Mouse (Mus musculus): ENCODE data around the gene Stradb. TPM values are rescaled to one million over a fixed set of nuclear protein-coding genes. Genes with fewer than 3 reads are reported as not detected.

The Stradb gene
- polyA plus RNA-seq, 2 experiments, result 15.9 to 22.3 TPM

DNA sequence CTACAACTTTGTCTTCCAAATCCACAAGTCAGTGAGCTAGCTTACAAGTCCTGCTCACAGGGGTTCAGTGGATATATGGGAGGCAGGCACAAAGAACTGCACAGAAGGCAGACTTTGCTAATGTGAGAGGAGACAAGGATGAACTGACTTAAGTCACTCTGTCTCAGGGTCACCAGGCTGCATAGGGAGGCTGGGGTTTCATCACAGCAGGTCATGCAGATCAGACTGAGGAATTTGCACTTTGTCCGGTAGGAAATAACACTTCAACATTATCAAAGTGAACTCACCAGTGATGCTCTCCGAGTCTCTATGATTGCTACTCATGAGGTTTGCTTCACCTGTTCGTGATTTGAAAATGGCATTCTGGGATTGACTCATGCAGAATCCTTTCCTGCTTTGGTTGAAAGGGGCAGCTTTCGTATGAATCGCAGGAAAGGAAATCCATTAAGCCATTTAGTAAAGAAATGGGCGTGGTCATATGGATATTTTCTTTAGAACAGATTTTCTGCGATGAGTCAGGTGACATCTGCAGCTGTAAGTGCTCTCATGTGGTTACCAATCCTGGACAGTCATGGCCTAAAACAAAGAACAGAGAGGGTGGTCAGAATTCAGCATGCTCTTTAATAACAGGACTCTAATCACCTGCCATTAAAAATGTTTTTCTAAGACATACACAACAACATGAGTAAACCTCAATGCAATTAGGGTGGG is 27.2 kb upstream of the Stradb start:
- 90% methylated on average over 7 of the region's 7 CpGs for WGBS

GRCm38 (mm10) chr1:58946718-58947117 is 26.6 kb upstream of the Stradb start:
- Histone ChIP-seq H3K36me3 (ENCODE audit: control insufficient read depth, insufficient read depth, low read length) (peaks cover 16% of the 10 kb centered on the region), H3K4me1 (ENCODE audit: control insufficient read depth, insufficient read depth, low read length) (peaks cover 8% of the 10 kb centered on the region; the same call in 1 of the 2 replicates), H3K9ac (ENCODE audit: low read depth, low read length, severe bottlenecking) (no peak overlapping the region), H3K27me3 (ENCODE audit: control insufficient read depth, insufficient read depth, low read length) (no peaks in the 10 kb centered on the region), H3K9me3 (ENCODE audit: control insufficient read depth, low read length) (no peaks in the 10 kb centered on the region), H3K4me2 (replicated peaks; ENCODE audit: low read depth, low read length, severe bottlenecking) (no peak overlapping the region), H3K4me3 (replicated peaks; ENCODE audit: low read length) (no peak overlapping the region), H3K27ac (replicated peaks; ENCODE audit: low read depth, low read length) (no peak overlapping the region)
- 93% methylated on average over 9 of the region's 9 CpGs for WGBS
- no peak for ATAC-seq (ENCODE audit: low FRiP score, low read depth)
- no peak for TF ChIP-seq POLR2A (IDR thresholded peaks at IDR 0.05; ENCODE audit: borderline replicate concordance, extremely low read depth, insufficient read depth, insufficient read length)
- no peak for DNase-seq (ENCODE audit: low spot score)

More for the DNA sequence above, 27.2 kb upstream of the Stradb start:
- no peak for DNase-seq (ENCODE audit: low spot score)
- ATAC-seq (ENCODE audit: low FRiP score, low read depth), result no peak
- H3K4me1 ChIP-seq (ENCODE audit: control insufficient read depth, insufficient read depth, low read length), result peaks cover 5% of the 10 kb centered on the region; the same call in 1 of the 2 replicates
- H3K4me2 ChIP-seq (replicated peaks; ENCODE audit: low read depth, low read length, severe bottlenecking), result no peak overlapping the region
- H3K9ac ChIP-seq (ENCODE audit: low read depth, low read length, severe bottlenecking), result no peak overlapping the region
- H3K36me3 ChIP-seq (ENCODE audit: control insufficient read depth, insufficient read depth, low read length), result peaks cover 16% of the 10 kb centered on the region
- no peak for TF ChIP-seq POLR2A (IDR thresholded peaks at IDR 0.05; ENCODE audit: borderline replicate concordance, extremely low read depth, insufficient read depth, insufficient read length)
- H3K9me3 ChIP-seq (ENCODE audit: control insufficient read depth, low read length), result no peaks in the 10 kb centered on the region
- H3K27me3 ChIP-seq (ENCODE audit: control insufficient read depth, insufficient read depth, low read length), result no peaks in the 10 kb centered on the region
- H3K4me3 ChIP-seq (replicated peaks; ENCODE audit: low read length), result no peak overlapping the region
- H3K27ac ChIP-seq (replicated peaks; ENCODE audit: low read depth, low read length), result no peak overlapping the region

GRCm38 (mm10) chr1:58949561-58950106 is 23.7 kb upstream of the Stradb start:
- no peak for DNase-seq (ENCODE audit: low spot score)
- ATAC-seq (ENCODE audit: low FRiP score, low read depth), result no peak
- Histone ChIP-seq H3K27ac (replicated peaks; ENCODE audit: low read depth, low read length) (no peak overlapping the region), H3K9ac (ENCODE audit: low read depth, low read length, severe bottlenecking) (no peak overlapping the region), H3K9me3 (ENCODE audit: control insufficient read depth, low read length) (no peaks in the 10 kb centered on the region), H3K4me1 (ENCODE audit: control insufficient read depth, insufficient read depth, low read length) (peaks cover 18% of the 10 kb centered on the region), H3K4me2 (replicated peaks; ENCODE audit: low read depth, low read length, severe bottlenecking) (no peak overlapping the region), H3K4me3 (replicated peaks; ENCODE audit: low read length) (no peak overlapping the region), H3K36me3 (ENCODE audit: control insufficient read depth, insufficient read depth, low read length) (peaks cover 16% of the 10 kb centered on the region), H3K27me3 (ENCODE audit: control insufficient read depth, insufficient read depth, low read length) (no peaks in the 10 kb centered on the region)
- no peak for TF ChIP-seq POLR2A (IDR thresholded peaks at IDR 0.05; ENCODE audit: borderline replicate concordance, extremely low read depth, insufficient read depth, insufficient read length)
- 87% methylated on average over 6 of the region's 6 CpGs for WGBS

DNA sequence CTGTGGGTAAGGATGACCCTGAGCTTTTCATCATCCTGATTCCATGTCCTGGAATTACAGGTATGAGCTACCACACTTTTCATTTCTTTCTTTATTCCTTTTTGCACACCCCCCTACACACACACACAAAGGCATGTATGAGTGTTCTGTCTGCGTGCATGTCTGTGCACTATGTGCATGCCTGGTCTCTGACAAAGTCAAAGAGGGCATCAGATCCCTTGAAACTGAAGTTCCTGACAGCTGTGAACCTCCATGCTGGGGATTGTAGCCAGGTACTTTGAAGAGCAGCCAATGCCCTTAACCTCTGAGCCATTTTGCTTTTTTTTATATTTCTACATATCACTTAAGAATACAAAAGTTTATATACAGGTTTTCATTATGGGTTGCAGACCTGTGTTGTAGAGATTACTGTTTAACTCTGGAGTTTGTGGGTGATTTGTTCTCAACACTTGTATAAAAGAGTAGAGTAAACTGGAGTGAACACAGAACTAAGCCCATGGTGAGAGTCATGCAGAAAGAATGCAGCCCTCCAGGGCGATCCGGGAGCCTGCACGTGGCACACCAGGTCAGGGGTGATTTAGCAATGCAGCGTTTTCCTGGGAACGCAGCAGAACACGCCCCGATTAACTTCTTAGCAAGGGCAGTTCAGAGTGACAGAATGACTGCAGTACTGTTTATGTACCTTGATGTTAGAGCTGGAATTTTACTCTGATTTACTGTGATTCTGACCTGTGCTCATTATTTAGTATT is 22.2 kb upstream of the Stradb start:
- Histone ChIP-seq H3K4me1 (ENCODE audit: control insufficient read depth, insufficient read depth, low read length) (peaks cover 18% of the 10 kb centered on the region), H3K27ac (replicated peaks; ENCODE audit: low read depth, low read length) (no peak overlapping the region), H3K27me3 (ENCODE audit: control insufficient read depth, insufficient read depth, low read length) (no peaks in the 10 kb centered on the region), H3K9me3 (ENCODE audit: control insufficient read depth, low read length) (no peaks in the 10 kb centered on the region), H3K36me3 (ENCODE audit: control insufficient read depth, insufficient read depth, low read length) (peaks cover 2% of the 10 kb centered on the region; the same call in 1 of the 2 replicates), H3K4me3 (replicated peaks; ENCODE audit: low read length) (no peak overlapping the region), H3K9ac (ENCODE audit: low read depth, low read length, severe bottlenecking) (no peak overlapping the region), H3K4me2 (replicated peaks; ENCODE audit: low read depth, low read length, severe bottlenecking) (no peak overlapping the region)
- WGBS, result 13% methylated on average over 8 of the region's 8 CpGs
- 0 out of 2 replicates have a peak, but pooled peaks have one; percentile 38 for ATAC-seq (ENCODE audit: low FRiP score, low read depth)
- no peak for TF ChIP-seq POLR2A (IDR thresholded peaks at IDR 0.05; ENCODE audit: borderline replicate concordance, extremely low read depth, insufficient read depth, insufficient read length)
- peak; percentile 52 for DNase-seq (ENCODE audit: low spot score)

DNA sequence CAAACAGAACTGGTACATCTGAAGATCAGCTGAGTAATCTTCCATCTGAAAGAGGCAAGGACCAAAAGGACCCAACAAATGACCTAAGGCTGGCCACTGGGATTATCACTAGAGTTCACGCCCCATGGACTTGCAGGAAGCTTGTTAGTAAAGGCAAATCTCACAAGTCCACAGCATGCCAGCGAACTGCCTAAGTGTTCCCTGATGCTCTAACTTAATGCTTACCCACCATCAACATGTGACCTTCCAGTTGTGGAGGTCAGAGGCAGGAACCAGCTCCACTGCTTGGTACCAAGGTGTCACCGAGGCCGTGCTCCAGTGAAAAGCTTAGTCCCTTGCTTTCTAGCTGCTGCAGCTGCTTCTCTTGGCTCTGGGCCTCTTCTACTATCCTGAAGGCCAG is 21.5 kb upstream of the Stradb start:
- no peak for TF ChIP-seq POLR2A (IDR thresholded peaks at IDR 0.05; ENCODE audit: borderline replicate concordance, extremely low read depth, insufficient read depth, insufficient read length)
- Histone ChIP-seq H3K36me3 (ENCODE audit: control insufficient read depth, insufficient read depth, low read length) (no peaks in the 10 kb centered on the region), H3K27me3 (ENCODE audit: control insufficient read depth, insufficient read depth, low read length) (no peaks in the 10 kb centered on the region), H3K4me2 (replicated peaks; ENCODE audit: low read depth, low read length, severe bottlenecking) (no peak overlapping the region), H3K4me3 (replicated peaks; ENCODE audit: low read length) (no peak overlapping the region), H3K27ac (replicated peaks; ENCODE audit: low read depth, low read length) (no peak overlapping the region), H3K9me3 (ENCODE audit: control insufficient read depth, low read length) (no peaks in the 10 kb centered on the region), H3K4me1 (ENCODE audit: control insufficient read depth, insufficient read depth, low read length) (peaks cover 18% of the 10 kb centered on the region), H3K9ac (ENCODE audit: low read depth, low read length, severe bottlenecking) (no peak overlapping the region)
- ATAC-seq (ENCODE audit: low FRiP score, low read depth), result no peak
- 53% methylated on average over 4 of the region's 4 CpGs for WGBS
- DNase-seq (ENCODE audit: low spot score), result no peak
